Mouse (Mus musculus) heart, embryonic 11.5 days (tissue): ENCODE data around the gene Pex14. TPM values are rescaled to one million over a fixed set of nuclear protein-coding genes. Genes with fewer than 3 reads are reported as not detected.

Experiments
- ATAC-seq: fragments of 200-750 bp; cut with Nextera tagmentation; replicated peaks from 2 replicates; pipeline ENCODE4 v1.8.0; 2017; ENCODE audit warnings: moderate library complexity; ENCODE audit not compliant: insufficient number of reproducible peaks, low FRiP score, low TSS enrichment
- H3K27ac ChIP-seq: fragments of 300-500 bp; sonication (generic); 2 replicates; pipeline ENCODE4 v1.5.1; 2014; ENCODE audit warnings: mild to moderate bottlenecking, low read depth, low read length
- H3K27me3 ChIP-seq: fragments of 300-500 bp; sonication (generic); 2 replicates; pipeline ENCODE4 v1.6.1; 2014; ENCODE audit warnings: mild to moderate bottlenecking, low read length, mixed read lengths; ENCODE audit not compliant: control insufficient read depth, insufficient read depth
- H3K36me3 ChIP-seq: fragments of 300-500 bp; sonication (generic); 2 replicates; pipeline ENCODE4 v1.6.1; 2014; ENCODE audit warnings: mild to moderate bottlenecking, low read length, moderate library complexity, mixed read lengths; ENCODE audit not compliant: control insufficient read depth, insufficient read depth
- H3K4me1 ChIP-seq: fragments of 300-500 bp; sonication (generic); 2 replicates; pipeline ENCODE4 v1.6.1; 2014; ENCODE audit warnings: low read length; ENCODE audit not compliant: control insufficient read depth, insufficient read depth
- H3K4me2 ChIP-seq: fragments of 300-500 bp; sonication (generic); 2 replicates; pipeline ENCODE4 v1.6.1; 2014; ENCODE audit warnings: mild to moderate bottlenecking, moderate library complexity
- H3K4me3 ChIP-seq: fragments of 300-500 bp; sonication (generic); 2 replicates; pipeline ENCODE4 v1.5.1; 2014; ENCODE audit warnings: low read depth, low read length
- H3K9ac ChIP-seq: fragments of 300-500 bp; sonication (generic); 2 replicates; pipeline ENCODE4 v1.6.1; 2014; ENCODE audit warnings: mild to moderate bottlenecking, low read depth, low read length, moderate library complexity
- H3K9me3 ChIP-seq: fragments of 300-500 bp; sonication (generic); replicated peaks from 2 replicates; pipeline ENCODE4 v1.6.1; 2016; ENCODE audit warnings: low read length; ENCODE audit not compliant: control insufficient read depth
- WGBS: fragments of 180-500 bp; shearing (Covaris S2); extraction: QIAGEN DNeasy Blood & Tissue Kit; methylation state at CpG from one replicate; pipeline ENCODE4 v1.1.7; 2014; ENCODE audit not compliant: insufficient replicate concordance; 5-methylcytosine and 5-hydroxymethylcytosine counted together
- polyA plus RNA-seq: library from polyadenylated mRNA; unstranded; fragments of >200 nt; fragmentation: Nextera tagmentation; extraction: Ambion mirVana; gene quantifications from 2 replicates; pipeline ENCODE4 v1.2.1, GENCODE M21; 2014

The Pex14 gene
- polyA plus RNA-seq, 1 experiment from 2014 or later = 33.5 TPM

- Histone ChIP-seq H3K9me3 (no peaks in the 10 kb centered on the region), H3K4me3 (no peak overlapping the region), H3K4me1 (no peaks in the 10 kb centered on the region), H3K36me3 (peaks cover 3% of the 10 kb centered on the region), H3K4me2 (no peak overlapping the region), H3K9ac (no peak overlapping the region), H3K27ac (no peak overlapping the region), H3K27me3 (no peaks in the 10 kb centered on the region)
- WGBS = 74% methylated on average over 8 of the region's 8 CpGs
- ATAC-seq = no peak
These were observed 8.3 kb downstream of the Pex14 start for GRCm38 (mm10) chr4:149091364-149091763.

GRCm38 (mm10) chr4:149085381-149085780 is 14.3 kb downstream of the Pex14 start:
- peaks cover 2% of the 10 kb centered on the region; the same call in 1 of the 2 replicates for H3K36me3 ChIP-seq
- H3K27me3 ChIP-seq = no peaks in the 10 kb centered on the region
- H3K4me1 ChIP-seq = peaks cover 13% of the 10 kb centered on the region; the same call in 1 of the 2 replicates
- H3K9me3 ChIP-seq = no peaks in the 10 kb centered on the region
- ATAC-seq = no peak
- WGBS = 73% methylated on average over 5 of the region's 5 CpGs
- no peak overlapping the region for H3K9ac ChIP-seq
- no peak overlapping the region for H3K4me3 ChIP-seq
- 0 out of 2 replicates have a peak overlapping the region, but pooled peaks have one; percentile 2 for H3K27ac ChIP-seq
- no peak overlapping the region for H3K4me2 ChIP-seq

GRCm38 (mm10) chr4:149081528-149081927 is 18.1 kb downstream of the Pex14 start:
- peak; percentile 53; the same call in 1 of the 2 replicates for ATAC-seq
- 74% methylated on average over 17 of the region's 17 CpGs for WGBS

GRCm38 (mm10) chr4:149080111-149080510 is 19.6 kb downstream of the Pex14 start:
- Histone ChIP-seq H3K4me2 (no peak overlapping the region), H3K27ac (no peak overlapping the region), H3K4me1 (peaks cover 19% of the 10 kb centered on the region), H3K9ac (no peak overlapping the region), H3K4me3 (no peak overlapping the region), H3K27me3 (no peaks in the 10 kb centered on the region), H3K9me3 (no peaks in the 10 kb centered on the region), H3K36me3 (peaks cover 5% of the 10 kb centered on the region; the same call in 1 of the 2 replicates)
- WGBS = 83% methylated on average over 8 of the region's 8 CpGs
- no peak for ATAC-seq

More at GRCm38 (mm10) chr4:149081528-149081927, 18.1 kb downstream of the Pex14 start:
- Histone ChIP-seq H3K4me3 (no peak overlapping the region), H3K4me1 (peaks cover 17% of the 10 kb centered on the region), H3K27me3 (no peaks in the 10 kb centered on the region), H3K9ac (0 out of 2 replicates have a peak overlapping the region, but pooled peaks have one; percentile 2), H3K27ac (no peak overlapping the region; the same call in 1 of the 2 replicates), H3K36me3 (peaks cover 2% of the 10 kb centered on the region; the same call in 1 of the 2 replicates), H3K9me3 (no peaks in the 10 kb centered on the region), H3K4me2 (no peak overlapping the region)

- no peak for ATAC-seq
- Histone ChIP-seq H3K4me1 (peaks cover 19% of the 10 kb centered on the region), H3K4me3 (no peak overlapping the region), H3K9me3 (no peaks in the 10 kb centered on the region), H3K27ac (no peak overlapping the region), H3K9ac (no peak overlapping the region), H3K36me3 (peaks cover 8% of the 10 kb centered on the region; the same call in 1 of the 2 replicates), H3K27me3 (no peaks in the 10 kb centered on the region), H3K4me2 (no peak overlapping the region)
- 61% methylated on average over 6 of the region's 6 CpGs for WGBS
These were observed 20.0 kb downstream of the Pex14 start for GRCm38 (mm10) chr4:149079629-149080028.

- H3K4me2 ChIP-seq = no peak overlapping the region
- ATAC-seq = no peak
These were observed 21.4 kb downstream of the Pex14 start for GRCm38 (mm10) chr4:149078261-149078660.

GRCm38 (mm10) chr4:149075871-149076575 is 23.7 kb downstream of the Pex14 start:
- H3K4me2 ChIP-seq = peak overlapping the region; percentile 22; the same call in 1 of the 2 replicates
- H3K36me3 ChIP-seq = peaks cover 13% of the 10 kb centered on the region
- no peaks in the 10 kb centered on the region for H3K9me3 ChIP-seq
- H3K4me1 ChIP-seq = peaks cover 23% of the 10 kb centered on the region
- no peaks in the 10 kb centered on the region for H3K27me3 ChIP-seq
- H3K9ac ChIP-seq = no peak overlapping the region
- ATAC-seq = peak; percentile 29; the same call in 1 of the 2 replicates
- WGBS = 30% methylated on average over 10 of the region's 10 CpGs
- no peak overlapping the region for H3K27ac ChIP-seq
- H3K4me3 ChIP-seq = no peak overlapping the region

More at GRCm38 (mm10) chr4:149078261-149078660, 21.4 kb downstream of the Pex14 start:
- Histone ChIP-seq H3K4me3 (no peak overlapping the region), H3K9me3 (no peaks in the 10 kb centered on the region), H3K4me1 (peaks cover 25% of the 10 kb centered on the region), H3K27me3 (no peaks in the 10 kb centered on the region), H3K9ac (no peak overlapping the region), H3K36me3 (peaks cover 8% of the 10 kb centered on the region; the same call in 1 of the 2 replicates), H3K27ac (no peak overlapping the region)
- 68% methylated on average over 4 of the region's 4 CpGs for WGBS

- Histone ChIP-seq H3K9ac (no peak overlapping the region), H3K4me1 (peaks cover 33% of the 10 kb centered on the region), H3K27ac (no peak overlapping the region), H3K9me3 (no peaks in the 10 kb centered on the region), H3K27me3 (no peaks in the 10 kb centered on the region), H3K4me2 (no peak overlapping the region), H3K36me3 (peaks cover 13% of the 10 kb centered on the region), H3K4me3 (no peak overlapping the region)
- no peak for ATAC-seq
- WGBS = 91% methylated on average over 13 of the region's 13 CpGs
These were observed 24.6 kb downstream of the Pex14 start for GRCm38 (mm10) chr4:149075073-149075472.
